Mouse (Mus musculus) ES-Bruce4 (cell line): ENCODE measurements around the gene Tssk2. TPM values are rescaled to one million over a fixed set of nuclear protein-coding genes. Genes with fewer than 3 reads are reported as not detected.

Experiments
- H3K27ac ChIP-seq: 2 replicates; pipeline ENCODE4 v1.5.1; 2012; ENCODE audit warnings: low read length, inconsistent platforms; ENCODE audit not compliant: insufficient read depth
- H3K27me3 ChIP-seq: 2 replicates; pipeline ENCODE4 v1.6.1; 2012; ENCODE audit warnings: mild to moderate bottlenecking, low read length, inconsistent platforms; ENCODE audit not compliant: control insufficient read depth, poor library complexity, insufficient read depth, severe bottlenecking
- H3K36me3 ChIP-seq: 2 replicates; pipeline ENCODE4 v1.6.1; 2012; ENCODE audit warnings: inconsistent platforms, mild to moderate bottlenecking, low read length, moderate library complexity; ENCODE audit not compliant: control insufficient read depth, poor library complexity, insufficient read depth, severe bottlenecking
- H3K4me1 ChIP-seq: one replicate; pipeline ENCODE4 v1.8.1; 2011; ENCODE audit warnings: low read length; ENCODE audit not compliant: control insufficient read depth, insufficient read depth
- H3K4me3 ChIP-seq: 2 replicates; pipeline ENCODE4 v1.5.1; 2011; ENCODE audit warnings: low read depth, mild to moderate bottlenecking, low read length
- H3K9ac ChIP-seq: 2 replicates; pipeline ENCODE4 v1.6.1; 2012; ENCODE audit warnings: low read depth, mild to moderate bottlenecking, inconsistent platforms; ENCODE audit not compliant: poor library complexity, severe bottlenecking
- H3K9me3 ChIP-seq: replicated peaks from 2 replicates; pipeline ENCODE4 v1.6.1; 2012; ENCODE audit warnings: mild to moderate bottlenecking, low read length, inconsistent platforms; ENCODE audit not compliant: control insufficient read depth, poor library complexity, insufficient read depth, severe bottlenecking
- CTCF ChIP-seq: IDR thresholded peaks from one replicate; pipeline ENCODE4 v1.8.1; 2011; ENCODE audit warnings: low read depth, low read length
- EP300 ChIP-seq: IDR thresholded peaks from 2 replicates; pipeline ENCODE4 v1.6.1; 2011; ENCODE audit warnings: low read depth, low read length; ENCODE audit not compliant: insufficient read depth
- POLR2A ChIP-seq: IDR thresholded peaks from one replicate; pipeline ENCODE4 v1.8.1; 2011; ENCODE audit warnings: low read length; ENCODE audit not compliant: insufficient read depth
- polyA plus RNA-seq: library from polyadenylated mRNA; stranded (reverse); fragments of >200 nt; gene quantifications from 2 replicates; pipeline ENCODE4 v1.2.4, GENCODE M21; 2011; ENCODE audit warnings: low read depth; ENCODE audit not compliant: missing spikeins, insufficient read depth, insufficient read length

Tssk2 gene
- polyA plus RNA-seq, 1 experiment, result not detected

DNA sequence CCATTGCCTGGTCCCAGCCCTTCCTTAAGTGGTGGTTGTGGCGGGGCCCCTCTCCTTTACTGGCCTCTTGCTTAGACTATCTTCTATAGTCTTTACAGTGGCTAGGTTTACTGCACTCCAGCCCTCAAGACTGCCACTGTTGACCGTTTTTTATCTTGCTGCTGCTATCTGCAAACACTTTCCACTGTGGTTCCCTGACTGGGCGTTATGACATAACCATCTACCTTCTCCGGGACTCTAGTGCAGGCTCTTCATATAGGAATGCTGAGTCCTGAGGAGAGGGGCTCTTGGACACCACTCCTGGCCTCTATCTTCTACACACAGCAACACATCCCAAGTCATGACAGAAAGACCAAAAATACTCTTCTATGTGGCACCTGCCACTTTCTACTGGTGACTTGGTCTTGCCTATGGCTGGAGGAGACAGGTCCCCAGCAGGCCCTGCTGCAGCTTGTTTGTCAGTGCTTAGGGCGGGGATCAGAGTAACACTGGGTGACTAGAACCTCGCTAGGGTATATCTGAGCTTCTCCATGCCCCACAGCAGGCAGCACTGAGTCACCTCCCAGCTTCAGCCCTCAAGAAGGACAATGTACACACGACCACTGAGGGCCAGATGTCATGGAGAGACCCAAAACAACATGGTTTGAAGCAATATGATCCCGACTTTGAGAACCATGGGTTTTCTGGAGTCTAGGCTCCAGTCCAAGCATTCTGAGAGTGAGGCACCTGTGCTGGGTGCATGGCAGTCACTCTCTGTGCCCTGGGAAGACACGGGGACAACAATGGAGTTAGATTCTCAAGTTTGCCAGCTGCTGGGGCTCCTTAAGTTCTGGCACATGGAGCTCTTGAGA, 35.4 kb downstream of the Tssk2 start:
- peaks cover 6% of the 10 kb centered on the region for H3K4me1 ChIP-seq
- no peak overlapping the region for H3K27ac ChIP-seq
- TF ChIP-seq CTCF (no peak), EP300 (no peak), POLR2A (no peak)
- no peak overlapping the region for H3K4me3 ChIP-seq
- H3K36me3 ChIP-seq, result no peaks in the 10 kb centered on the region
- H3K9me3 ChIP-seq, result no peaks in the 10 kb centered on the region
- no peak overlapping the region for H3K9ac ChIP-seq
- no peaks in the 10 kb centered on the region for H3K27me3 ChIP-seq

DNA sequence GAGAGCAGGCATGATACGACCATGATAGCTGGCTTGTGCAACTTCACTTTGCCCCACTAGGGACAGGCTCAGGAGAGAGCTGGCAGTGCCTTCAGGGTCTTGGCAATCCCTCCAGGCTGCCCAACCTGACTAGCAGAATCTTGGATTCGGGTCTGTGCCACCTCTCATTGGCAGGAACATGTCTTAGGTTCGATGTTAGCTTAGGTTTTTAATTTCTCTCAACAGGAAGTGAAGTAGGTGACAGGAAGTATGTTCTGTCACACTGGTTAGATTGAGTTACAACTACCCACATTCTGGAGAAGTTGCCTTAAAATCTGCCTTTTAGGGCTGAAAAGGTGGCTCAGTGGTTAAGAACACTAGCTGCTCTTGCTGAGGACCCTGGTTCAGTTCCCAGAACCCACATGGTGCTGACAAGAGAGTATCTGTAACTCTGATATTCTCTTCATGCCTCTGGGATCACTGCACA, 36.0 kb downstream of the Tssk2 start:
- no peaks in the 10 kb centered on the region for H3K27me3 ChIP-seq
- no peak overlapping the region for H3K27ac ChIP-seq
- no peak for TF ChIP-seq EP300
- no peak for TF ChIP-seq POLR2A
- TF ChIP-seq CTCF, result no peak
- no peak overlapping the region for H3K4me3 ChIP-seq
- H3K4me1 ChIP-seq, result peaks cover 3% of the 10 kb centered on the region
- no peaks in the 10 kb centered on the region for H3K9me3 ChIP-seq
- no peak overlapping the region for H3K9ac ChIP-seq
- no peaks in the 10 kb centered on the region for H3K36me3 ChIP-seq

DNA sequence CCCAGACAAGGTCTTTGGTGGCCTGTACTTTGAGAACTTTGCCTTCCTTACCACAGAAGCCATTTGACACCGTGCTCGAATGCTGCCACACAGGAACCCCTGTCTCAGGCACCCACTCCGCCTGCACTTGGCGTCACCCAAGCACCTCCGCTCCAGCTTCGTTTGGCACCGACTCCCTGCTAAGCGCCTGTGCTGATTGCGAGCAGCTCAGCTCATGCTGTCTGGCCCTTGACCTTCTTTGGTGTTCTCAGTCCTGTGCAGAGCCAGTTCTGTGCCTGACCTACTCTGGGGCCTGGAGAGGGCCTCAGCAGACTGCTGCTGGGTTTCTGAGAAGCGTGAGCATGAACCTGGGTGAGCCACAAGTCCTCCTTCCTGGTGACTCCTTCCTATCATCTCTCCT, 38.3 kb downstream of the Tssk2 start:
- H3K36me3 ChIP-seq, result no peaks in the 10 kb centered on the region
- H3K4me3 ChIP-seq, result no peak overlapping the region
- no peaks in the 10 kb centered on the region for H3K9me3 ChIP-seq
- H3K27ac ChIP-seq, result no peak overlapping the region
- H3K4me1 ChIP-seq, result no peaks in the 10 kb centered on the region
- H3K27me3 ChIP-seq, result no peaks in the 10 kb centered on the region
- no peak for TF ChIP-seq POLR2A
- no peak for TF ChIP-seq EP300
- no peak for TF ChIP-seq CTCF
- H3K9ac ChIP-seq, result no peak overlapping the region

DNA sequence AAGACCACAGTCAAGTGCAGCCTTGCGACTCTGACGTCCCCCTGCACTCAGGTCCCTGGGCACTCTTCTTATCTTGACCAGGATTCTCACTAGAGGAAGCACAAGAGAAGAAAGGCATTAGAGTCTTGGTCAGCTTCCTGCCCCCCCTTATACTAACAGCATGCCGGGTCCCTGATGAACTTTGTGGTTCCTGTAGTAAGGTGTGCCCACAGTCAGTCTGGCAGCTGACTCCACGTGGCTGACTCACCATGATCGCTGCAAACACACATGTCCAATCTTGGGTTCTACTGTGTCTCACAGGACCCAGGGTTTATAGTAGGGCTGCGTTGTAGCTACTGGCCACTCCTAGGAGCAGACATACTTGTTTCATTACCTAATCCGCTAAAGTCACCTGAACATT, 39.8 kb downstream of the Tssk2 start:
- no peaks in the 10 kb centered on the region for H3K9me3 ChIP-seq
- H3K4me3 ChIP-seq, result no peak overlapping the region
- H3K4me1 ChIP-seq, result no peaks in the 10 kb centered on the region
- TF ChIP-seq EP300, result no peak
- no peak for TF ChIP-seq POLR2A
- no peak for TF ChIP-seq CTCF
- H3K36me3 ChIP-seq, result no peaks in the 10 kb centered on the region
- no peaks in the 10 kb centered on the region for H3K27me3 ChIP-seq
- H3K27ac ChIP-seq, result no peak overlapping the region
- H3K9ac ChIP-seq, result no peak overlapping the region

DNA sequence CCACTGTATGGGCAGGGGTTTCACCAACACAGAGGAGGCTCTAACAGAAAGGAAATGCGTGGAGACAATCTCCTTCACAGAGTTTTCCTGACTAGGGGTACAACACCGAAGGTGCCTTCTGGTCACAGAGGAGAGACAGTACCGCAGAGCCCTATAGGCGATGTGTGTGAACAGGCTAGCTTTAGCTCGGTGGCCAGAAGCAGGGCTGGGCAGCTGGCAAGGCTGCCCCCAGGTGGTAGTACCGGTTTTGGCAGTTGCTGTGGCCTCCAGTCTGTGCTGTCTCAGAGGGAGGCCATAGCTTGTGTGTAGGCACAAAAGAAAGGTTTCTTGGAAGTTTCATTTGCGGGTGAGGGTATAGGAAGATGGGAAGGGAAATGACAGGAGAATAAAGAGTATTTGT, 40.4 kb downstream of the Tssk2 start:
- Histone ChIP-seq H3K4me1 (no peaks in the 10 kb centered on the region), H3K27me3 (no peaks in the 10 kb centered on the region), H3K9me3 (no peaks in the 10 kb centered on the region), H3K27ac (no peak overlapping the region), H3K4me3 (no peak overlapping the region), H3K9ac (no peak overlapping the region), H3K36me3 (no peaks in the 10 kb centered on the region)
- TF ChIP-seq POLR2A, result no peak
- peak; percentile 92 for TF ChIP-seq CTCF

DNA sequence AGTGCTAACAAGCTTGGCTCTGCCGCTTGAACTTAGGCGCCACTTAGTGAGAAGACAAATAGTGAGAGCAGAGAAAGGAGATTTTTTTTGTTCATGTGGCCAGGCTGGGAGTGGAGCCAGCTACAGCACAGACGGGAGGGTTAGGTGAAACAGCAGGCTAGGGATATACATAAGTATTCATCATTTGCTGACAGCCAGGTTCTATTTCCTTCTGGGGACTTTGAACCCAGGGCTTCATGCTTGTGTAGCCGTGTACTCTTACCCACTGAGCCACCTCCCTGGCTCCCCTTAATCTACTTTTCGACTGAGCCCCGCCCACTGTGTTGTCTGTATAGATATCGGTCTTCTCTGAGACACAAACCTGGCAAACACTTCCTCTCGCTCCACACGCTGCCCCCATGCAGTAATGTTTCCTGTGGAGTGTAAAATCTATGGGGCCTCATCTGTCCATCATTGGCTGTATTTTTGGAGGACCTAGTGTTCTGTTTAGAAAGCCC, 40.9 kb downstream of the Tssk2 start:
- TF ChIP-seq POLR2A (no peak), EP300 (no peak), CTCF (no peak)
- Histone ChIP-seq H3K4me3 (no peak overlapping the region), H3K9me3 (no peaks in the 10 kb centered on the region), H3K36me3 (no peaks in the 10 kb centered on the region), H3K27ac (no peak overlapping the region), H3K9ac (no peak overlapping the region), H3K27me3 (no peaks in the 10 kb centered on the region), H3K4me1 (no peaks in the 10 kb centered on the region)
